Mouse (Mus musculus): Measurements from ENCODE around the gene Exoc5. TPM values are rescaled to one million over a fixed set of nuclear protein-coding genes. Genes with fewer than 3 reads are reported as not detected.
"Not testable (repeated sequence)": the region's sequence is repeated elsewhere in the genome, so short reads cannot be mapped to it uniquely, and the experiment has no call there.

The Exoc5 gene
- polyA plus RNA-seq (2016; fragmentation: Nextera tagmentation; extraction: Ambion mirVana), result 85.5 and 85.9 TPM in 2 replicates

- Histone ChIP-seq H3K4me3 (peak within 1 kb of the TSS; percentile 92), H3K27ac (peak within 1 kb of the TSS; percentile 99), H3K36me3 (no peaks in the 10 kb centered on the region), H3K4me1 (peaks cover 16% of the 10 kb centered on the region), H3K9me3 (no peaks in the 10 kb centered on the region), H3K4me2 (replicated peaks) (peak within 1 kb of the TSS; percentile 67), H3K9ac (peak within 1 kb of the TSS; percentile 96), H3K27me3 (replicated peaks) (no peaks in the 10 kb centered on the region)
- under 1% methylated on average over 53 of the region's 53 CpGs for WGBS
- ATAC-seq (ENCODE audit: low FRiP score, low read depth), result peak; percentile 96
Measured at GRCm38 (mm10) chr14:49066274-49066823, at the start of gene Exoc5. Gene Exoc5 (minus strand): TSS chr14:49066653.

- ATAC-seq (ENCODE audit: low FRiP score, low read depth); H3K4me2 ChIP-seq (replicated peaks); H3K36me3 ChIP-seq; H3K4me1 ChIP-seq; H3K27me3 ChIP-seq (replicated peaks); H3K9ac ChIP-seq; H3K27ac ChIP-seq; H3K4me3 ChIP-seq; H3K9me3 ChIP-seq: not testable (repeated sequence)
- WGBS, result 68% methylated on average over 1 of the region's 1 CpGs
Measured at GRCm38 (mm10) chr14:49091755-49092154, 25.3 kb upstream of the Exoc5 start.

- Histone ChIP-seq H3K36me3 (peaks cover 7% of the 10 kb centered on the region), H3K9ac (no peak overlapping the region), H3K4me1 (no peaks in the 10 kb centered on the region), H3K27me3 (replicated peaks) (no peaks in the 10 kb centered on the region), H3K27ac (no peak overlapping the region), H3K4me2 (replicated peaks) (no peak overlapping the region), H3K9me3 (no peaks in the 10 kb centered on the region), H3K4me3 (no peak overlapping the region)
- WGBS, result 88% methylated on average over 4 of the region's 4 CpGs
- ATAC-seq (ENCODE audit: low FRiP score, low read depth), result no peak
Measured at GRCm38 (mm10) chr14:49091277-49091676, 24.8 kb upstream of the Exoc5 start.

- Histone ChIP-seq H3K36me3 (peaks cover 7% of the 10 kb centered on the region), H3K27me3 (replicated peaks) (no peaks in the 10 kb centered on the region), H3K4me2 (replicated peaks) (no peak overlapping the region), H3K9ac (no peak overlapping the region), H3K27ac (no peak overlapping the region), H3K9me3 (no peaks in the 10 kb centered on the region), H3K4me3 (no peak overlapping the region), H3K4me1 (no peaks in the 10 kb centered on the region)
- ATAC-seq (ENCODE audit: low FRiP score, low read depth), result no peak
- WGBS, result 34% methylated on average over 5 of the region's 5 CpGs
Measured at GRCm38 (mm10) chr14:49090102-49090501, 23.6 kb upstream of the Exoc5 start.

- Histone ChIP-seq H3K4me1 (no peaks in the 10 kb centered on the region), H3K4me2 (replicated peaks) (no peak overlapping the region), H3K9ac (no peak overlapping the region), H3K36me3 (peaks cover 7% of the 10 kb centered on the region), H3K27me3 (replicated peaks) (no peaks in the 10 kb centered on the region), H3K9me3 (no peaks in the 10 kb centered on the region), H3K27ac (no peak overlapping the region), H3K4me3 (no peak overlapping the region)
- ATAC-seq (ENCODE audit: low FRiP score, low read depth), result no peak
- WGBS, result 13% methylated on average over 6 of the region's 6 CpGs
Measured at GRCm38 (mm10) chr14:49089461-49090058, 23.1 kb upstream of the Exoc5 start.

- WGBS, result 38% methylated on average over 14 of the region's 14 CpGs
- Histone ChIP-seq H3K4me2 (replicated peaks) (no peak overlapping the region), H3K9ac (no peak overlapping the region), H3K27me3 (replicated peaks) (no peaks in the 10 kb centered on the region), H3K4me1 (no peaks in the 10 kb centered on the region), H3K9me3 (no peaks in the 10 kb centered on the region), H3K27ac (no peak overlapping the region), H3K4me3 (no peak overlapping the region), H3K36me3 (peaks cover 13% of the 10 kb centered on the region)
- no peak for ATAC-seq (ENCODE audit: low FRiP score, low read depth)
Measured at GRCm38 (mm10) chr14:49088155-49089048, 21.9 kb upstream of the Exoc5 start.

- H3K4me2 ChIP-seq (replicated peaks), result no peak overlapping the region
- H3K9ac ChIP-seq, result no peak overlapping the region
- H3K36me3 ChIP-seq, result peaks cover 17% of the 10 kb centered on the region
- ATAC-seq (ENCODE audit: low FRiP score, low read depth), result no peak
- H3K9me3 ChIP-seq, result no peaks in the 10 kb centered on the region
- 80% methylated on average over 4 of the region's 4 CpGs for WGBS
- no peak overlapping the region for H3K27ac ChIP-seq
- H3K4me1 ChIP-seq, result no peaks in the 10 kb centered on the region
- H3K27me3 ChIP-seq (replicated peaks), result no peaks in the 10 kb centered on the region
- no peak overlapping the region for H3K4me3 ChIP-seq
Measured at GRCm38 (mm10) chr14:49086522-49086921, 20.1 kb upstream of the Exoc5 start.

GRCm38 (mm10) chr14:49078820-49079219 is 12.4 kb upstream of the Exoc5 start:
- H3K4me2 ChIP-seq (replicated peaks), result no peak overlapping the region
- no peak overlapping the region for H3K27ac ChIP-seq
- ATAC-seq (ENCODE audit: low FRiP score, low read depth), result no peak
- H3K4me3 ChIP-seq, result no peak overlapping the region
- H3K9ac ChIP-seq, result no peak overlapping the region
- no peaks in the 10 kb centered on the region for H3K27me3 ChIP-seq (replicated peaks)
- no peaks in the 10 kb centered on the region for H3K9me3 ChIP-seq
- peaks cover 17% of the 10 kb centered on the region for H3K36me3 ChIP-seq
- WGBS, result 93% methylated on average over 2 of the region's 2 CpGs
- no peaks in the 10 kb centered on the region for H3K4me1 ChIP-seq

- H3K27me3 ChIP-seq (replicated peaks), result no peaks in the 10 kb centered on the region
- H3K4me1 ChIP-seq, result no peaks in the 10 kb centered on the region
- H3K4me3 ChIP-seq, result no peak overlapping the region
- no peaks in the 10 kb centered on the region for H3K9me3 ChIP-seq
- H3K27ac ChIP-seq, result no peak overlapping the region
- peaks cover 15% of the 10 kb centered on the region for H3K36me3 ChIP-seq
- no peak overlapping the region for H3K9ac ChIP-seq
- no peak for ATAC-seq (ENCODE audit: low FRiP score, low read depth)
- 77% methylated on average over 2 of the region's 2 CpGs for WGBS
- no peak overlapping the region for H3K4me2 ChIP-seq (replicated peaks)
Measured at GRCm38 (mm10) chr14:49074361-49074760, 7.9 kb upstream of the Exoc5 start.

GRCm38 (mm10) chr14:49073896-49074295 is 7.4 kb upstream of the Exoc5 start:
- peaks cover 15% of the 10 kb centered on the region for H3K36me3 ChIP-seq
- H3K9me3 ChIP-seq, result no peaks in the 10 kb centered on the region
- H3K4me3 ChIP-seq, result no peak overlapping the region
- no peak for ATAC-seq (ENCODE audit: low FRiP score, low read depth)
- no peak overlapping the region for H3K9ac ChIP-seq
- H3K4me1 ChIP-seq, result no peaks in the 10 kb centered on the region
- no peak overlapping the region for H3K4me2 ChIP-seq (replicated peaks)
- no peaks in the 10 kb centered on the region for H3K27me3 ChIP-seq (replicated peaks)
- WGBS, result 94% methylated on average over 7 of the region's 7 CpGs
- no peak overlapping the region for H3K27ac ChIP-seq

- peaks cover under 1% of the 10 kb centered on the region; the same call in 1 of the 2 replicates for H3K4me1 ChIP-seq
- no peaks in the 10 kb centered on the region for H3K9me3 ChIP-seq
- no peak overlapping the region for H3K27ac ChIP-seq
- H3K27me3 ChIP-seq (replicated peaks), result no peaks in the 10 kb centered on the region
- H3K4me3 ChIP-seq, result no peak overlapping the region
- WGBS, result 98% methylated on average over 2 of the region's 2 CpGs
- H3K4me2 ChIP-seq (replicated peaks), result no peak overlapping the region
- ATAC-seq (ENCODE audit: low FRiP score, low read depth), result no peak
- no peak overlapping the region for H3K9ac ChIP-seq
- peaks cover 15% of the 10 kb centered on the region for H3K36me3 ChIP-seq
Measured at GRCm38 (mm10) chr14:49072837-49073236, 6.4 kb upstream of the Exoc5 start.

GRCm38 (mm10) chr14:49065529-49066273 is 752 bp downstream of the Exoc5 start, which contains the start of gene Ap5m1:
Gene Ap5m1 (plus strand): TSS chr14:49066097.
- H3K36me3 ChIP-seq, result no peaks in the 10 kb centered on the region
- peaks cover 16% of the 10 kb centered on the region for H3K4me1 ChIP-seq
- H3K4me3 ChIP-seq, result peak within 1 kb of the TSS; percentile 92
- ATAC-seq (ENCODE audit: low FRiP score, low read depth), result peak; percentile 64
- peak within 1 kb of the TSS; percentile 67 for H3K4me2 ChIP-seq (replicated peaks)
- H3K9me3 ChIP-seq, result no peaks in the 10 kb centered on the region
- H3K9ac ChIP-seq, result peak within 1 kb of the TSS; percentile 96
- no peaks in the 10 kb centered on the region for H3K27me3 ChIP-seq (replicated peaks)
- under 1% methylated on average over 62 of the region's 62 CpGs for WGBS
- peak within 1 kb of the TSS; percentile 99 for H3K27ac ChIP-seq

Measured in neural tube, embryonic 12.5 days (tissue).